In the genomic region with DNA sequence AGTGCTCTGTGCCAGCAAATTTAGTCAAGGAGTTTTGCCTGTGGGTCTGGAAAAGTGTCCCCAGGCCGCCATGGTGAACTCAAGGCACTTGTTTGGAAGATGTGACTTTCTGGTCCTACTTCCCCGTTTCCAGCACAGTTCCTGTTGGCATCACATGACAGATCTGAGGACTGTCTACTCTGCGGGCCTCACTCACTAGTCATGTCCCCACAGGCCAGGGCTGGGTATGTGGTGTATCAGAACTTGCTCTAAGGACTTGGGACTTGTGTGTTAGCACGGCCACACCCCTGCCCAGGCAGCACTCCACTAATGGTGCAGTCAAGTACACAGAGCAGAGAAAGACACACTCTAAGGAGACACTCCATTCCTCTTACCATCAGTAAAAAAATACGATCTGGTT, we compare ENCODE assay signal across 21 mouse cellular contexts.
"Had no signal": no experiment of that assay in that cellular context is flagged by ENCODE, and none has a peak within 500 bp of the region (broad histone marks: within the 10 kb centered on the region; RNA-seq: fewer than 3 reads in every experiment).

No protein-coding gene starts in this region.

- H3K27me3 ChIP-seq: limb, embryonic 13.5 days; neural tube, embryonic 12.5 days; stomach, embryonic 15.5 days had no signal

- DNase-seq: kidney, postnatal 25 days; layer of hippocampus, postnatal 36 days; liver; liver, postnatal 0 days; lung, embryonic 14.5 days; midbrain, embryonic 14.5 days; retina, postnatal 1 day; right cerebral cortex, postnatal 25 days; spleen, adult 18-20 months; thymus, adult 2 months; thymus, postnatal 14 days had no signal

- H3K4me3 ChIP-seq: layer of hippocampus, adult 2 months; left cerebral cortex, adult 2 months; limb, embryonic 10.5 days; limb, embryonic 13.5 days; neural tube, embryonic 12.5 days; stomach, embryonic 15.5 days had no signal

- H3K9ac ChIP-seq: limb, embryonic 13.5 days; liver, embryonic 14.5 days; liver, postnatal 0 days; lung, embryonic 14.5 days; neural tube, embryonic 12.5 days; stomach, embryonic 15.5 days had no signal

- H3K9me3 ChIP-seq: limb, embryonic 10.5 days; limb, embryonic 13.5 days; neural tube, embryonic 12.5 days; stomach, embryonic 15.5 days had no signal

- H3K4me1 ChIP-seq: limb, embryonic 10.5 days; limb, embryonic 13.5 days; neural tube, embryonic 12.5 days; stomach, embryonic 15.5 days had no signal

- H3K27ac ChIP-seq: kidney, postnatal 0 days; layer of hippocampus, adult 2 months; left cerebral cortex, adult 2 months; limb, embryonic 10.5 days; limb, embryonic 13.5 days; liver, embryonic 14.5 days; neural tube, embryonic 12.5 days; stomach, embryonic 15.5 days had no signal

- ATAC-seq: liver, postnatal 0 days; lung, postnatal 0 days had no signal

- H3K4me2 ChIP-seq: limb, embryonic 13.5 days; lung, embryonic 14.5 days; midbrain, embryonic 11.5 days; neural tube, embryonic 12.5 days; stomach, embryonic 15.5 days had no signal
